Mouse (Mus musculus): ENCODE measurements around the gene Bhlha15.

DNA sequence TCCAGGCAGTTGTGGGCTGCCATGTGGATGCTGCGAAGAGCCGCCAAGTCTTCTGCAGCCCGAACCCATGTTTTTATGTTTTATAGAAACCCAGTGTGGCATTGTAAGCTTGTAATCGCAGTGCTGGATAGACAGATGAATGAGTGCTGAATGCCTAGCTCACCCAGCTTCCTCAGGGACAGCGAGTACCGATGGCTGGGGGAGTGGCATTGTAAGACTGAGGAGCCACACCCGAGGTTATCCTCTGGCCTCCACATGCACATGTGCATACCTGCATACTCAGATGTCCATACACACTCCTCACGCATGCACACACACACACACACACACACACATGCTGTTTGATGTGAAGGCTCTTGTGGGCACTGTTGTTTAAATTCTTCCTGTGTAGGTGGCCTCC lies 30.9 kb upstream of the Bhlha15 start:
- TF ChIP-seq EP300 (IDR thresholded peaks at IDR 0.05; ENCODE audit: low read depth), result no peak
- TF ChIP-seq CTCF (IDR thresholded peaks at IDR 0.05; ENCODE audit: low read depth), result no peak
